Mouse (Mus musculus): ENCODE measurements around the gene Cmip. TPM values are rescaled to one million over a fixed set of nuclear protein-coding genes. Genes with fewer than 3 reads are reported as not detected.
A peak's percentile ranks its signal among the peaks of the same experiment; 100 is the strongest.

Cmip gene
- total RNA-seq, 2 experiments from 2014 or later, result 8.3 to 11.4 TPM

- intact Hi-C loops (cut with DNase I), result no loop called here
- no peak overlapping the region for H3K4me3 ChIP-seq
Measured at GRCm38 (mm10) chr8:117306756-117307155, 49.9 kb downstream of the Cmip start.

GRCm38 (mm10) chr8:117307221-117307620 lies 50.4 kb downstream of the Cmip start:
- Histone ChIP-seq H3K27ac (no peak overlapping the region), H3K4me3 (no peak overlapping the region)
- TF ChIP-seq CTCF (IDR thresholded peaks at IDR 0.05), result no peak
- no peak for DNase-seq
- intact Hi-C loops (cut with DNase I), result no loop called here

More at GRCm38 (mm10) chr8:117306756-117307155, 49.9 kb downstream of the Cmip start:
- H3K27ac ChIP-seq, result no peak overlapping the region
- TF ChIP-seq CTCF (IDR thresholded peaks at IDR 0.05), result no peak
- DNase-seq, result no peak

GRCm38 (mm10) chr8:117308303-117309095 lies 51.6 kb downstream of the Cmip start:
- Histone ChIP-seq H3K27ac (no peak overlapping the region), H3K4me3 (no peak overlapping the region)
- DNase-seq, result no peak
- intact Hi-C loops (cut with DNase I), result no loop called here
- TF ChIP-seq CTCF (IDR thresholded peaks at IDR 0.05), result no peak

- intact Hi-C loops (cut with DNase I), result no loop called here
Measured at GRCm38 (mm10) chr8:117309653-117310274, 52.9 kb downstream of the Cmip start.

GRCm38 (mm10) chr8:117310961-117311561 lies 54.2 kb downstream of the Cmip start:
- intact Hi-C loops (cut with DNase I), result no loop called here
- H3K4me3 ChIP-seq, result no peak overlapping the region
- H3K27ac ChIP-seq, result no peak overlapping the region
- TF ChIP-seq CTCF (IDR thresholded peaks at IDR 0.05), result no peak
- no peak for DNase-seq

More at GRCm38 (mm10) chr8:117309653-117310274, 52.9 kb downstream of the Cmip start:
- Histone ChIP-seq H3K4me3 (no peak overlapping the region), H3K27ac (no peak overlapping the region)
- TF ChIP-seq CTCF (IDR thresholded peaks at IDR 0.05), result no peak
- DNase-seq, result no peak

GRCm38 (mm10) chr8:117314308-117314953 lies 57.6 kb downstream of the Cmip start:
- peak; percentile 70 for DNase-seq
- Histone ChIP-seq H3K4me3 (no peak overlapping the region), H3K27ac (no peak overlapping the region)
- TF ChIP-seq CTCF (IDR thresholded peaks at IDR 0.05), result no peak
- intact Hi-C loops (cut with DNase I), result no loop called here

GRCm38 (mm10) chr8:117315727-117316126 lies 58.9 kb downstream of the Cmip start:
- TF ChIP-seq CTCF (IDR thresholded peaks at IDR 0.05), result no peak
- H3K4me3 ChIP-seq, result no peak overlapping the region
- no peak for DNase-seq
- H3K27ac ChIP-seq, result no peak overlapping the region
- intact Hi-C loops (cut with DNase I), result no loop called here

GRCm38 (mm10) chr8:117317478-117317877 lies 60.6 kb downstream of the Cmip start:
- no peak for TF ChIP-seq CTCF (IDR thresholded peaks at IDR 0.05)
- intact Hi-C loops (cut with DNase I), result no loop called here
- DNase-seq, result no peak
- no peak overlapping the region for H3K4me3 ChIP-seq
- H3K27ac ChIP-seq, result no peak overlapping the region

- DNase-seq, result no peak
- no peak for TF ChIP-seq CTCF (IDR thresholded peaks at IDR 0.05)
- Histone ChIP-seq H3K27ac (no peak overlapping the region), H3K4me3 (no peak overlapping the region)
- intact Hi-C loops (cut with DNase I), result no loop called here
Measured at GRCm38 (mm10) chr8:117318911-117319826, 62.3 kb downstream of the Cmip start.

- Histone ChIP-seq H3K4me3 (no peak overlapping the region), H3K27ac (no peak overlapping the region)
- intact Hi-C loops (cut with DNase I), result no loop called here
- no peak for DNase-seq
- TF ChIP-seq CTCF (IDR thresholded peaks at IDR 0.05), result no peak
Measured at GRCm38 (mm10) chr8:117320616-117321015, 63.8 kb downstream of the Cmip start.

- H3K4me3 ChIP-seq, result no peak overlapping the region
- H3K27ac ChIP-seq, result no peak overlapping the region
- DNase-seq, result no peak
- intact Hi-C loops (cut with DNase I), result no loop called here
- no peak for TF ChIP-seq CTCF (IDR thresholded peaks at IDR 0.05)
Measured at GRCm38 (mm10) chr8:117321232-117321631, 64.4 kb downstream of the Cmip start.

- no peak overlapping the region for H3K4me3 ChIP-seq
- no peak overlapping the region for H3K27ac ChIP-seq
- DNase-seq, result no peak
- TF ChIP-seq CTCF (IDR thresholded peaks at IDR 0.05), result no peak
- intact Hi-C loops (cut with DNase I), result no loop called here
Measured at GRCm38 (mm10) chr8:117322021-117322420, 65.2 kb downstream of the Cmip start.
